Mouse (Mus musculus): ENCODE results near the gene Prl3d2. TPM values are rescaled to one million over a fixed set of nuclear protein-coding genes. Genes with fewer than 3 reads are reported as not detected.
"Not testable (repeated sequence)": the region's sequence is repeated elsewhere in the genome, so short reads cannot be mapped to it uniquely, and the experiment has no call there.

Prl3d2 gene
- not detected in 2 replicates for polyA plus RNA-seq (2015; fragmentation: Nextera tagmentation; extraction: Ambion mirVana)

- not testable (repeated sequence) for H3K4me3 ChIP-seq (replicated peaks); H3K27me3 ChIP-seq (replicated peaks); ATAC-seq; H3K4me1 ChIP-seq (replicated peaks); H3K27ac ChIP-seq; H3K9ac ChIP-seq; H3K36me3 ChIP-seq; H3K4me2 ChIP-seq (replicated peaks); H3K9me3 ChIP-seq
- 88% methylated on average over 4 of the region's 4 CpGs for WGBS
Measured at GRCm38 (mm10) chr13:27121398-27121797, at the start of gene Prl3d2. Gene Prl3d2 (plus strand): TSS chr13:27121698.

GRCm38 (mm10) chr13:27093890-27094289 is 27.6 kb upstream of the Prl3d2 start, which contains the start of gene Prl3d1:
Gene Prl3d1 (plus strand): TSS chr13:27094190.
- H3K36me3 ChIP-seq; H3K4me1 ChIP-seq (replicated peaks); H3K9me3 ChIP-seq; H3K4me3 ChIP-seq (replicated peaks); H3K27me3 ChIP-seq (replicated peaks); ATAC-seq; H3K9ac ChIP-seq; H3K4me2 ChIP-seq (replicated peaks); H3K27ac ChIP-seq: not testable (repeated sequence)
- 96% methylated on average over 5 of the region's 5 CpGs for WGBS

- no peaks in the 10 kb centered on the region for H3K9me3 ChIP-seq
- ATAC-seq = no peak
Measured at GRCm38 (mm10) chr13:27148264-27148663, 26.8 kb downstream of the Prl3d2 start.

DNA sequence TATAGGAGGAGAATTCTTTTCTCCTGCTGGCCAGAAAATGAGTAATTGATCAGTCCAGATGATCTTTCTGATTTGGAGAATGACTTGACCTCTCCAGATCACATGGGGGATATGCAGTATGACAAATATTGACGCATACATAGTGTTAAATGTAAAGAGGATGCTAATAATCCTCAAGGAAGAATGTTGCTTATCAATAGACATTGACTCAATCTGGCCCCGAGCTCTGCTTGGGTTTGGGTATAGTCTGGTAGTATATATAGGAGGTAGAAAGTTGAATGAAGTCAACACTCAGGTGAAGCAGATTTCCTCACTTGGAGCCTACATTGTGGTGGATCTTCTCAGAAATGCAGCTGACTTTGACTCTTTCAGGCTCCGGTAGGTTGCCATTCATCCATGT is 35.0 kb downstream of the Prl3d2 start, which contains the start of gene Prl3d3:
Gene Prl3d3 (plus strand): TSS at position 301 of the 400 bp plus-strand sequence.
- 97% methylated on average over 3 of the region's 3 CpGs for WGBS

More at GRCm38 (mm10) chr13:27148264-27148663, 26.8 kb downstream of the Prl3d2 start:
- Histone ChIP-seq H3K27me3 (replicated peaks) (no peaks in the 10 kb centered on the region), H3K9ac (no peak overlapping the region), H3K4me1 (replicated peaks) (no peaks in the 10 kb centered on the region), H3K27ac (no peak overlapping the region), H3K4me3 (replicated peaks) (no peak overlapping the region), H3K36me3 (no peaks in the 10 kb centered on the region), H3K4me2 (replicated peaks) (no peak overlapping the region)
- 71% methylated on average over 1 of the region's 1 CpGs for WGBS

More for the DNA sequence above, 35.0 kb downstream of the Prl3d2 start, which contains the start of gene Prl3d3:
- H3K27ac ChIP-seq; H3K4me3 ChIP-seq (replicated peaks); ATAC-seq; H3K36me3 ChIP-seq; H3K27me3 ChIP-seq (replicated peaks); H3K9ac ChIP-seq; H3K4me2 ChIP-seq (replicated peaks); H3K4me1 ChIP-seq (replicated peaks); H3K9me3 ChIP-seq: not testable (repeated sequence)

Other genes with a start within 250 kb of the Prl3d2 start
- gene Prl, start 64.1 kb upstream of the Prl3d2 start, polyA plus RNA-seq (2015; fragmentation: Nextera tagmentation; extraction: Ambion mirVana) = not detected in 2 replicates
- gene Prl3d1, start 27.5 kb upstream of the Prl3d2 start, polyA plus RNA-seq (2015; fragmentation: Nextera tagmentation; extraction: Ambion mirVana) = not detected in 2 replicates
- not detected in 2 replicates for gene Prl3d3, start 35.1 kb downstream of the Prl3d2 start, polyA plus RNA-seq (2015; fragmentation: Nextera tagmentation; extraction: Ambion mirVana)
- gene Prl3c1, start 75.0 kb downstream of the Prl3d2 start, polyA plus RNA-seq (2015; fragmentation: Nextera tagmentation; extraction: Ambion mirVana) = not detected in 2 replicates
- gene Prl3b1, start 120.1 kb downstream of the Prl3d2 start, polyA plus RNA-seq (2015; fragmentation: Nextera tagmentation; extraction: Ambion mirVana) = not detected in 2 replicates
- not detected in 2 replicates for gene Prl3a1, start 137.7 kb downstream of the Prl3d2 start, polyA plus RNA-seq (2015; fragmentation: Nextera tagmentation; extraction: Ambion mirVana)
- 0.20 and 0.28 TPM in 2 replicates for gene Prl6a1, start 190.9 kb downstream of the Prl3d2 start, polyA plus RNA-seq (2015; fragmentation: Nextera tagmentation; extraction: Ambion mirVana)
- not detected in 2 replicates for gene Prl8a2, start 224.0 kb downstream of the Prl3d2 start, polyA plus RNA-seq (2015; fragmentation: Nextera tagmentation; extraction: Ambion mirVana)